Comparison of ENCODE assay signal across 26 mouse cellular contexts in the genomic region with DNA sequence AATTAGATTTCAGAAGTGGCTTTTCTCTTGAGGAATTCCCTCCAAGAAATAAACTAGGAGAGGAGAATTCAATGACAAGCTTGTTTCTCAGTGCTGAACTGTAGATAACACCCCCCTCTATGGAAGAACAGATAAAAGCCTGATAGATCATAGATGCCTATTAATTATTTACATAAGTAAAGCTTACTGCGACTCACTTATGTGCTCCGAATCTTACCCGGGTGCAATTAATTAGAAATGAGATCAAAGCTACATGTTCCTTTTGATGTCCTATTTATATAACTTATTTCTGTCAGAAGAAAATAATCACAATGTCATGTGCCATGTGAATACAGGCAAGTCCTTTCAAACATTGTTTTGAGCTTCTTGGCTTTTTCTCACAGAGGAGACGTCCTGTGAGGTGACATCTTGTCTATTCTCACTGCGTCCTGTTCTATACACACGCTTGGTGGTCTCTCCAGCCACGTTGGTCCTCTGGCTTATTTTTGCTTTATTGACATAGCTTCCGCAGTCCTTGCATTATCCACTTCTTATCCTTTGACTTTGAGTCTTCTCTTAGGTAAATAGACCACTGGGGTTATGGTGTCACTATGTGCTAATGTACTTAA. TPM values are rescaled to one million over a fixed set of nuclear protein-coding genes. Genes with fewer than 3 reads are reported as not detected.
A peak's percentile ranks its signal among the peaks of the same experiment; 100 is the strongest.
DNase-seq lines count a peak whose midpoint lies in the region; ATAC-seq and TF ChIP-seq lines count a peak whose summit lies in the region.
"Had no signal": no experiment of that assay in that cellular context is flagged by ENCODE, and none has a peak within 500 bp of the region (broad histone marks: within the 10 kb centered on the region; RNA-seq: fewer than 3 reads in every experiment).

No protein-coding gene starts in this region.

- no peak overlapping the region for H3K4me3 ChIP-seq in lung, embryonic 14.5 days (ENCODE audit: low read depth, low read length)
- no peak overlapping the region for H3K4me3 ChIP-seq in midbrain, embryonic 14.5 days (replicated peaks; ENCODE audit: low read depth, low read length)
- no peak overlapping the region for H3K4me3 ChIP-seq in midbrain, embryonic 10.5 days
- no peak overlapping the region for H3K4me3 ChIP-seq in forebrain, embryonic 13.5 days
- H3K4me3 ChIP-seq: embryonic facial prominence, embryonic 10.5 days; embryonic facial prominence, embryonic 13.5 days; erythroblast, embryonic 14.5 days; forebrain, embryonic 12.5 days; hindbrain, embryonic 10.5 days; hindbrain, embryonic 13.5 days had no signal

- H3K27ac ChIP-seq in lung, embryonic 14.5 days (ENCODE audit: low read depth), result no peak overlapping the region
- H3K27ac ChIP-seq in midbrain, embryonic 14.5 days (replicated peaks; ENCODE audit: low read depth, low read length), result no peak overlapping the region
- no peak overlapping the region for H3K27ac ChIP-seq in midbrain, embryonic 10.5 days (replicated peaks)
- H3K27ac ChIP-seq in forebrain, embryonic 13.5 days, result no peak overlapping the region
- H3K27ac ChIP-seq: embryonic facial prominence, embryonic 10.5 days; embryonic facial prominence, embryonic 13.5 days; forebrain, embryonic 12.5 days; hindbrain, embryonic 10.5 days; hindbrain, embryonic 13.5 days had no signal

- no peaks in the 10 kb centered on the region for H3K27me3 ChIP-seq in lung, embryonic 14.5 days (ENCODE audit: insufficient read depth, low read length)
- H3K27me3 ChIP-seq in midbrain, embryonic 14.5 days (ENCODE audit: control insufficient read depth, insufficient read depth, low read length), result no peaks in the 10 kb centered on the region
- no peaks in the 10 kb centered on the region for H3K27me3 ChIP-seq in midbrain, embryonic 10.5 days (ENCODE audit: low read depth, poor library complexity, severe bottlenecking)
- no peaks in the 10 kb centered on the region for H3K27me3 ChIP-seq in forebrain, embryonic 13.5 days
- H3K27me3 ChIP-seq: embryonic facial prominence, embryonic 13.5 days; forebrain, embryonic 12.5 days; hindbrain, embryonic 13.5 days had no signal

- no peaks in the 10 kb centered on the region for H3K9me3 ChIP-seq in lung, embryonic 14.5 days (ENCODE audit: low read depth, low read length)
- H3K9me3 ChIP-seq in midbrain, embryonic 14.5 days (ENCODE audit: control insufficient read depth, low read length), result no peaks in the 10 kb centered on the region
- peaks cover 6% of the 10 kb centered on the region; the same call in 1 of the 2 replicates for H3K9me3 ChIP-seq in midbrain, embryonic 10.5 days (replicated peaks)
- no peaks in the 10 kb centered on the region for H3K9me3 ChIP-seq in forebrain, embryonic 13.5 days (replicated peaks)
- H3K9me3 ChIP-seq: embryonic facial prominence, embryonic 10.5 days; forebrain, embryonic 12.5 days; hindbrain, embryonic 10.5 days; hindbrain, embryonic 13.5 days had no signal

- WGBS in lung, embryonic 14.5 days, result 18% methylated on average over 8 of the region's 8 CpGs
- 69% methylated on average over 8 of the region's 8 CpGs for WGBS in midbrain, embryonic 14.5 days
- 81% methylated on average over 8 of the region's 8 CpGs for WGBS in midbrain, embryonic 10.5 days
- 56% methylated on average over 8 of the region's 8 CpGs for WGBS in forebrain, embryonic 13.5 days

- DNase-seq in lung, embryonic 14.5 days, result peak; percentile 64
- no peak for DNase-seq in lung, postnatal 10 days
- peak; percentile 31 for DNase-seq in midbrain, embryonic 14.5 days
- DNase-seq in midbrain, embryonic 10.5 days (ENCODE audit: low spot score), result no peak
- peak; percentile 28 for DNase-seq in brain, embryonic 14.5 days (ENCODE audit: low read depth)
- DNase-seq: adrenal gland, adult 2 months; adrenal gland, postnatal 14 days; cerebellum, adult 11-12 months; cerebellum, adult 8-10 months; cerebellum, postnatal 10 days; cerebellum, postnatal 36 days; embryo, embryonic 11 days; gastrocnemius, postnatal 10 days; gastrocnemius, postnatal 36 days; heart, postnatal 36 days had no signal

- no peak overlapping the region for H3K4me2 ChIP-seq in lung, embryonic 14.5 days
- H3K4me2 ChIP-seq in midbrain, embryonic 14.5 days (ENCODE audit: low read length), result no peak overlapping the region
- H3K4me2 ChIP-seq in forebrain, embryonic 13.5 days, result no peak overlapping the region
- H3K4me2 ChIP-seq: embryonic facial prominence, embryonic 13.5 days; forebrain, embryonic 12.5 days; heart, embryonic 11.5 days; hindbrain, embryonic 13.5 days had no signal

- H3K9ac ChIP-seq in lung, embryonic 14.5 days, result no peak overlapping the region
- H3K9ac ChIP-seq in midbrain, embryonic 14.5 days (replicated peaks; ENCODE audit: low read length), result no peak overlapping the region
- no peak overlapping the region for H3K9ac ChIP-seq in forebrain, embryonic 13.5 days
- H3K9ac ChIP-seq: embryonic facial prominence, embryonic 13.5 days; forebrain, embryonic 12.5 days; hindbrain, embryonic 13.5 days had no signal

- peak; percentile 92 for ATAC-seq in lung, embryonic 14.5 days (ENCODE audit: insufficient read depth)
- no peak for ATAC-seq in midbrain, embryonic 14.5 days (ENCODE audit: low FRiP score, low TSS enrichment)
- no peak for ATAC-seq in forebrain, embryonic 13.5 days
- ATAC-seq: CD4-positive, CD25-positive, alpha-beta regulatory T cell, adult 4 months; forebrain, embryonic 16.5 days; hindbrain, embryonic 16.5 days had no signal

- no peak for TF ChIP-seq CTCF in lung, embryonic 14.5 days (IDR thresholded peaks at IDR 0.05; ENCODE audit: low read depth)
- TF ChIP-seq CTCF in brain, embryonic 14.5 days (IDR thresholded peaks at IDR 0.05; ENCODE audit: borderline replicate concordance, extremely low read depth, insufficient read depth, insufficient read length), result no peak

- H3K36me3 ChIP-seq in lung, embryonic 14.5 days (ENCODE audit: insufficient read depth), result no peaks in the 10 kb centered on the region
- no peaks in the 10 kb centered on the region for H3K36me3 ChIP-seq in midbrain, embryonic 14.5 days (ENCODE audit: control insufficient read depth, insufficient read depth, low read length)
- no peaks in the 10 kb centered on the region for H3K36me3 ChIP-seq in midbrain, embryonic 10.5 days
- no peaks in the 10 kb centered on the region for H3K36me3 ChIP-seq in forebrain, embryonic 13.5 days (ENCODE audit: poor library complexity, severe bottlenecking)
- H3K36me3 ChIP-seq: embryonic facial prominence, embryonic 10.5 days; embryonic facial prominence, embryonic 13.5 days; forebrain, embryonic 12.5 days; hindbrain, embryonic 10.5 days; hindbrain, embryonic 13.5 days had no signal

- no peak for TF ChIP-seq POLR2A in brain, embryonic 14.5 days (IDR thresholded peaks at IDR 0.05; ENCODE audit: borderline replicate concordance, extremely low read depth, insufficient read depth, insufficient read length, poor library complexity, severe bottlenecking)

- H3K4me1 ChIP-seq in lung, embryonic 14.5 days (ENCODE audit: insufficient read depth), result no peaks in the 10 kb centered on the region
- H3K4me1 ChIP-seq in midbrain, embryonic 14.5 days (ENCODE audit: control insufficient read depth, insufficient read depth, low read length), result no peaks in the 10 kb centered on the region
- H3K4me1 ChIP-seq in midbrain, embryonic 10.5 days, result no peaks in the 10 kb centered on the region
- no peaks in the 10 kb centered on the region for H3K4me1 ChIP-seq in forebrain, embryonic 13.5 days
- H3K4me1 ChIP-seq: embryonic facial prominence, embryonic 13.5 days; forebrain, embryonic 12.5 days; hindbrain, embryonic 10.5 days; hindbrain, embryonic 13.5 days had no signal

RNA-seq across cellular contexts. Expression of a gene that starts 50.7 kb away (rescaled TPM):
- polyA plus RNA-seq in lung, embryonic 14.5 days (2014; fragmentation: Nextera tagmentation; extraction: Ambion mirVana), result 30.6 and 32.1 TPM in 2 replicates
- 22.8 and 23.5 TPM in 2 replicates for polyA plus RNA-seq in midbrain, embryonic 14.5 days (2014; fragmentation: Nextera tagmentation; extraction: Ambion mirVana)
- 13.2 and 15.6 TPM in 2 replicates for polyA plus RNA-seq in midbrain, embryonic 10.5 days (2016; fragmentation: Nextera tagmentation; extraction: Ambion mirVana)
- 39.8 and 59.0 TPM in 2 replicates for polyA plus RNA-seq in brain, embryonic 14.5 days (2012; rRNA removed)
- polyA plus RNA-seq in forebrain, embryonic 13.5 days (2015; fragmentation: Nextera tagmentation; extraction: Ambion mirVana), result 10.0 and 14.2 TPM in 2 replicates

Comparison
In these comparisons a context has a peak if more than half of its experiments do, and no peak if none do; other contexts are left out.
1. DNase-seq: peak in lung, embryonic 14.5 days (single experiment), midbrain, embryonic 14.5 days (single experiment) and brain, embryonic 14.5 days (single experiment); none in lung, postnatal 10 days (single experiment) and midbrain, embryonic 10.5 days (single experiment).